Mouse (Mus musculus): ENCODE data around the gene Hpd. TPM values are rescaled to one million over a fixed set of nuclear protein-coding genes. Genes with fewer than 3 reads are reported as not detected.

The Hpd gene
- total RNA-seq, 2 experiments from 2014 or later: not detected

DNA sequence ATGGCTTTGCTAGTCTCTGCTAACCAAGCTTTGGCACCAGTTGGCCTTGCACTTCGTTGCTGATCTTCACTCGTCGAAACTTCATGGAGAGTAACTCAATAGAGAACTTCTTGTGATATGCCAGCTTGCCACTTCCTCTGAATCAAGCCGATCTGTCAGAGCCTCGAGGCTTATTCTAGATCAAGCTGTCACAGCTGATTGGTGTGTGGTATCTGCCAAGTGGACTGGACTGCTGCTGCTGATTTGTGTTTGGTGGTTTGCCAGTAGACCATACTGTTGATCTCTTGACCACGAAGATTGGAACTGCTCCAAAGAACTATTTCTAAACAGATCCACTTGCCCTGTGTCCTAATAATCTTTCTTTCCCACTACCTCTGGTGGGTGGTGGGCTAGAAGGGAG, 8.9 kb upstream of the Hpd start:
- no peak for DNase-seq (ENCODE audit: low spot score)
- intact Hi-C loops (cut with DNase I): no loop called here

GRCm38 (mm10) chr5:123190912-123191311, 8.4 kb upstream of the Hpd start:
- intact Hi-C loops (cut with DNase I): no loop called here
- no peak for DNase-seq (ENCODE audit: low spot score)

DNA sequence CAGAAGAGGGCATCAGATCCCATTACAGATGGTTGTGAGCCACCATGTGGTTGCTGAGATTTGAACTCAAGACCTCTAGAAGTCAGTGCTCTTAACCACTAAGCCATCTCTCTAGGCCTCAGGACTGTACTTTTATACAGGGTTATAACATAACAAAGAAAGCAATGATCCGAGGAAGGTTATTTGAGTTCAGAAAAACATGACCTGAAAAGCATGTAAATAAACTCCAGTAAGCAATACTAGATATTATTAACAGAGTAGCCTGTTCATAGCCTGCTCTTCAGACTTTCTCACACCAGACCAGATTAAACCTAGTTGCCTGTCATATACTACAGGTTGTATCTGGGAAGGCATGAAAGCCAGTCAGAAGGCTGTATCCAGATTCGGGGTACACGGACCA, 4.8 kb upstream of the Hpd start:
- intact Hi-C loops (cut with DNase I): no loop called here
- no peak for DNase-seq (ENCODE audit: low spot score)

GRCm38 (mm10) chr5:123185966-123186365, 3.4 kb upstream of the Hpd start:
- DNase-seq (ENCODE audit: low spot score): no peak
- intact Hi-C loops (cut with DNase I): no loop called here

DNA sequence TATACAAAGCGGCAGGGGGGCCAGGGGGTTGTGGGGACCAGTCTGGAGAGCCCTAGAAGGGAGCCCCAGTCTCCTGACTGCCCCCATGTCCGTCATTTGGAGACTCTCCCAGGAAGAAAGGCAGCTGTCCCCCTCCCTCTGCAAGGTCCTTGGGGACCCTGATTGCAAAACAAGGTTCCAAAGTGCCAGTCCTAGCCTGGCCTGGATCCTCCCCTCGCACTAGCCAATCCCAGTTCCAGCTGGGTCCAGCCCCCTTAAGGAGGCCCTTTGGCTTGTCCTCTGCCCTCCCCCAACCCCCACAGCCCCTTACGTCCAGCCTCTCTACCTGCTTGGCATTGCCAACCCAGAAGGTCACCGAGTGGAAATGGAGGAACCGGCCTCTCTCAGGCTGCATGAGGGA, 991 bp downstream of the Hpd start:
- no peak for DNase-seq (ENCODE audit: low spot score)
- intact Hi-C loops (cut with DNase I): no loop called here

GRCm38 (mm10) chr5:123180390-123180789, 2.1 kb downstream of the Hpd start:
- DNase-seq (ENCODE audit: low spot score): no peak
- intact Hi-C loops (cut with DNase I): no loop called here

DNA sequence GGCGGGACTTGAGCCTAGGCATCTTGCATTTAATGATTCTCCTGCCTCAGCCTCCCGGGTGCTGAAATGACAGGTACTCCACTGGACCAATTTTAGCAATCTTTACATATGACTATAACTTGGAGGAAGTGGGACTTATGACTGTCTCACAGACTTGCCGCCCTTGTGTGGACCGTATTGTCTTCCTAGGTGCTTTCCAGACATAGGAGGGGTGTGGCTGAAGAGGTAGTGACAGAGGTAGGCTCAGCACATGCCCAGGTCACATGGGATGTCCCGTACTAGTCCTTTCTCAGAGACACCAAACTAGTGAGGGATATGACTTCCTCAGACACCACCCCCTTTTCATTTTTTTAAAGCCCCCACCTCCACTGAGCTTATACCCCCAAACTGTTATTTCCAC, 3.7 kb downstream of the Hpd start:
- no peak for DNase-seq (ENCODE audit: low spot score)
- intact Hi-C loops (cut with DNase I): no loop called here

DNA sequence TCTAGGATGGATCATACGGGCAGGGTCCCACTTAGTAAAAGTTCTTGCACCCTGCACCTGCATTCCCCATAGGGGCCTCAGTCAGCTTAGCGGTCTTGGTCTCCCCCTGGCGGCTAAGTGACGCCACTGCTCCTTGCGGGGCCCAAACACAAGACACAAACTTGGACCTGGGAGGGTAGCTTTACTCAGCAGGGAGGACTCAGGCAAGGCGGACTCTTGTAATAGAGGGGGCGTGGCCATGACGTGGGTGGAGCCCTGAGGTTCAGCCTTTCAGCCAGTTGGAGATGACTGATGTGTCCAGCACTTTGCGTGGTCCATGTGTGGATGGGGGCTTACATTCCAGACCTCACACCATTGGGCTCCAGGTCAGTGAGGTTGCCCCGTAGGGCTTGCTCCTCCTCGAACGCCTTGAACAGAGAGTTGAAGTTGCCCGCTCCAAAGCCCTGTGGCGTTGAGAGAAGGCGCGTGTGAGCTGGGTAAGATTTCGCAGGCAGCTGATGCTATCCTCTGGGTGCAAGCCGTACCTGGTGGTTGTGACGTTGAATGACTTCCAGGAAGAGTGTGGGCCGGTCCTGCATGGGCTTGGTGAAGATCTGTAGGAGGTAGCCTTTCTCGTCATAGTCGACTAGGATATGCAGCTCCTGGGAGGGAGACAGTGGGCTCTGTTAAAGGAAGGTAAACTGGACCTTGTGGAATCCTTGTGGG, 10.7 kb downstream of the Hpd start:
- intact Hi-C loops (cut with DNase I): loop anchor here (1.0 to 5.0 kb wide), 3 partner anchors 54 to 204 kb away; no protein-coding TSS in a partner anchor
- DNase-seq (ENCODE audit: low spot score): peak; percentile 60

- intact Hi-C loops (cut with DNase I): loop anchor here (5.0 kb wide), 1 partner anchor 203 kb away; no protein-coding TSS in a partner anchor
- DNase-seq (ENCODE audit: low spot score): no peak
Measured at GRCm38 (mm10) chr5:123170365-123170764, 12.2 kb downstream of the Hpd start.

DNA sequence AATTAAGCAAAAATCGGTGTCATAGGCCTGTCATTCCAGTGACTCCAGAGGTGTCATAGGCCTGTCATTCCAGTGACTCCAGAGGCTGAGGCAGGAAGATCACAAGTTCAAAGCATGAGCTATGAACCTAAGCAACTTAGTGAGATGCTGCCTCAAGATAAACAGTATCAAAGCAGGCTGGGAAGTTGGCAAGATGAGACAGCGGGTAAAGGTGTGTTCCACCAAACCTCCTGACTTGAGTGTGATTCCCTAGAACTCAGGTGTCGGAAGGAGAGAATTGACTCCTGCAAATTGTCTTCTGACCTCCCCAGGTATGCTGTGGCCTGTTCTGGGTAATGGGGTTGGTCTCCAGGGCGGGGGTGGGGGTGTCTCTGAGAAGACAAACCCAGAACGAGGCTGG, 13.2 kb downstream of the Hpd start, which contains the start of gene Psmd9:
Gene Psmd9, plus strand, starts transcription at position 130 of the 400 bp plus-strand sequence.
- intact Hi-C loops (cut with DNase I): no loop called here
- DNase-seq (ENCODE audit: low spot score): no peak

DNA sequence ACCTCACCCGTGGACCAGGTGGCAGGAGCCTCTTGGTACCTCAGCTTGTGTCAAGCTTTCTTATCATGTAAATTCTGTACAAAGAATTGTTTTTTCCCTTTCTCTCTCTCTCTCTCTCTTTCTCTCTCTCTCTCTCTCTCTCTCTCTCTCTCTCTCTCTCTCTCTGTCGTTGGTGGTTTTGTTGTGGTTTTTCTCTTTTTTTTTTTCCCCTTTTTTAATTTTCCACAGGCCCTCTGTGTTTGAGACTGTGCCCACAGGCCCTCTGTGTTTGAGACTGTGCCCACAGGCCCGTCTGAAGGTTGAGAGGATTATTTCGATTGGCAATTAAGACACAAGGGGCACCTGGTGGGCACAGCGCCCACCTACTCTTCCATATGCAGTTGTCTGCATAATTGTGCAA, 14.9 kb downstream of the Hpd start:
- intact Hi-C loops (cut with DNase I): no loop called here
- no peak for DNase-seq (ENCODE audit: low spot score)

DNA sequence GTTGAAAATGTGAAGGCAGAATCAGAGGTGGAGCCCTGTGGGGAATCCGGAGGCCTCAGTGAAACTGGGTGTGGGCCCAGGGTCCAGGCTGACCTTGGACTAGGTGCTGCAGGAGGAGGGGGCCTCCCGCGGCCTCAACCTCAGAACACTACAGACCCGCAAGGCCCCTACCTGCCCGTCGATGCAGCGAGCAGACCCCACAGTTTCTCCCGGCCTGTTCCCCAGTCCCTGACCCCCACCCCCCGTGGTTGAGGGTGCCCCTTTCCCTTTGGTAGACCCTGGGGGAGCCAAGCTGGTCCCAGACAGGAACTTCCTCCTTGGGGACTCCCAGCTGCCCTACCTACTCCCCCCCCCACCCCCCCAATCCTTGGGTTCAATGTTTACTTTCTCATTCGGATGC, 16.1 kb downstream of the Hpd start:
- intact Hi-C loops (cut with DNase I): no loop called here
- no peak for DNase-seq (ENCODE audit: low spot score)

DNA sequence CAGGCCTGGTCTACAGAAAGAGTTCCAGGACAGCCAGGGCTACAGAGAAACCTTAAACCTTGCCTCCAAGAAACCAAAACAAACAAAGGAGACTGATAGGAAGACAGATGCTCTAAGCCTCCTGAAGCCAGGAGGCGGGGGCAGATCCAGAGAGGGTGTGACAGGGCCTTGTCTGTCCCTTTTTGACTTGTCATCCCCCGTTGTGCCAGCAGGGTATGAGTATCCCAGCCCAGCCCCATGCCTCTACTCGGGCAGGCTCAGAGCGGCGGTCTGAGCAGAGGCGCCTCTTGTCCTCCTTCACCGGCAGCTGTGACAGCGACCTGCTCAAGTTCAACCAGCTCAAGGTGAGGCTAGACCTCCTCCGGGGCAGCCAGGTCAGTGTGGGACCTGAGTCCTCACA, 19.6 kb downstream of the Hpd start:
- no peak for DNase-seq (ENCODE audit: low spot score)
- intact Hi-C loops (cut with DNase I): no loop called here

DNA sequence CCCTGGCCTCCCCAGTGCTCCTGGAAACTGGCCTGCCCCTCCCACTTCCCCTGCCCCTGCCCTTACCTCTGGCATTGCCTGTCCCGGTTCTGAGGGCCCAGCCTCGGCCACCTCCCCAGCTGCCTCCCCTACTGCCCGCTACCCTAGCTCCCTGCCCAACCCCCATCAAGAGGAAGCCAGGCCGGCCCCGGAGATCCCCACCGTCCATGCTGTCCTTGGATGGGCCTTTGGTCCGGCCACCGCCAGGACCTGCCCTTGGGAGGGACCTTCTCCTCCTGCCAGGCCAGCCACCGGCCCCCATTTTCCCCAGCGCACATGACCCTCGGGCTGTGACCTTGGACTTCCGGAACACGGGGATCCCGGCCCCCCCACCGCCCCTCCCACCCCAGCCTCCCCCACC, 22.2 kb downstream of the Hpd start:
- DNase-seq (ENCODE audit: low spot score): no peak
- intact Hi-C loops (cut with DNase I): no loop called here

DNA sequence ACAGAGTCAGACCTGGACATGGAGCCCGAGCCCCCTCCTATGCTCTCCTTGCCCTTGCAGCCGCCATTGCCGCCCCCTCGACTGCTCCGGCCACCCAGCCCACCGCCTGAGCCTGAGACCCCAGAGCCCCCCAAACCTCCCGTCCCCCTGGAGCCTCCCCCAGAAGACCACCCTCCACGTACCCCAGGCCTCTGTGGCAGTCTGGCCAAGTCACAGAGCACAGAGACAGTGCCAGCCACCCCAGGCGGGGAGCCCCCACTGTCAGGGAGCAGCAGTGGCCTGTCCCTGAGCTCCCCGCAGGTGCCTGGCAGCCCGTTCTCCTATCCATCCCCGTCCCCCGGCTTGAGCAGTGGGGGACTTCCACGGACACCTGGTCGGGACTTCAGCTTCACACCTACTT, 22.7 kb downstream of the Hpd start:
- intact Hi-C loops (cut with DNase I): no loop called here
- DNase-seq (ENCODE audit: low spot score): no peak

- intact Hi-C loops (cut with DNase I): no loop called here
- no peak for DNase-seq (ENCODE audit: low spot score)
Measured at GRCm38 (mm10) chr5:123159446-123159845, 23.1 kb downstream of the Hpd start.

- no peak for DNase-seq (ENCODE audit: low spot score)
- intact Hi-C loops (cut with DNase I): no loop called here
Measured at GRCm38 (mm10) chr5:123157972-123158371, 24.6 kb downstream of the Hpd start.

DNA sequence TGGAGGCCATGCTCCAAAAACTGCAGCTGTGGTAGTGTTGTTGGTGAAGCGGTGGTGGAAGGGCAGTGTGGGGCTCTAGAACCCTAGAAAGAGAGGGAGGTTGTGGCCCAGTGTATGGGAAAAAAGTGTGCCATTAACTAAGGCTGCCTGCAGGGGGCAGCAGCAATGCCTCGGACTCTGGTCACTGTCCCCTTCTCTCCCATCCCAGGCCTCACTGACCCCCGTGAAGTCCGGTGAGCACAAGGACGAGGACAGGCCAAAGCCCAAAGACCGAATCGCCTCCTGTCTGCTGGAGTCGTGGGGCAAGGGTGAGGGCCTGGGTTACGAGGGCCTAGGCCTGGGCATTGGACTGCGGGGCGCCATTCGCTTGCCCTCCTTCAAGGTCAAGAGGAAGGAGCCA, 25.8 kb downstream of the Hpd start:
- DNase-seq (ENCODE audit: low spot score): no peak
- intact Hi-C loops (cut with DNase I): no loop called here

GRCm38 (mm10) chr5:123155425-123155824, 27.1 kb downstream of the Hpd start:
- no peak for DNase-seq (ENCODE audit: low spot score)
- intact Hi-C loops (cut with DNase I): loop anchor here (2.0 kb wide), 1 partner anchor 91 kb away; no protein-coding TSS in a partner anchor

DNA sequence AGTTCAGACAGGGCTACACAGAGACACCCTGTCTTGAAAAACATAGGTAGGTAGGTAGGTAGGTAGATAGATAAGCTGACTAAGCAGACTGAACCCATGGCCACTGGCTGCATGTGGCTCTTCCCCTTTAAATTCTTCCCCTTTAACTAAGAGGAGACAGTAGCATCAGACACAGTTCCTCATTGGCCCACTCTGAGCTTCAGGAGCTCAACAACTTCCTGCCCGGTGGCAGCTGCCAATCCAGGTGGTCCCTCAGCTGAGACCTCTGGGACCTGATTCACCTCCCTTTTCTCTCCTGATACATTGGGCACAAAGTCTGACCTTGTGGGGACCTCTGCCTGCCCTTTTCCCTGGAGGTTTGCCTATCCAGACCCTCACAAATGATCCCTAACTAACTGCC, 29.6 kb downstream of the Hpd start:
- no peak for DNase-seq (ENCODE audit: low spot score)
- intact Hi-C loops (cut with DNase I): no loop called here

DNA sequence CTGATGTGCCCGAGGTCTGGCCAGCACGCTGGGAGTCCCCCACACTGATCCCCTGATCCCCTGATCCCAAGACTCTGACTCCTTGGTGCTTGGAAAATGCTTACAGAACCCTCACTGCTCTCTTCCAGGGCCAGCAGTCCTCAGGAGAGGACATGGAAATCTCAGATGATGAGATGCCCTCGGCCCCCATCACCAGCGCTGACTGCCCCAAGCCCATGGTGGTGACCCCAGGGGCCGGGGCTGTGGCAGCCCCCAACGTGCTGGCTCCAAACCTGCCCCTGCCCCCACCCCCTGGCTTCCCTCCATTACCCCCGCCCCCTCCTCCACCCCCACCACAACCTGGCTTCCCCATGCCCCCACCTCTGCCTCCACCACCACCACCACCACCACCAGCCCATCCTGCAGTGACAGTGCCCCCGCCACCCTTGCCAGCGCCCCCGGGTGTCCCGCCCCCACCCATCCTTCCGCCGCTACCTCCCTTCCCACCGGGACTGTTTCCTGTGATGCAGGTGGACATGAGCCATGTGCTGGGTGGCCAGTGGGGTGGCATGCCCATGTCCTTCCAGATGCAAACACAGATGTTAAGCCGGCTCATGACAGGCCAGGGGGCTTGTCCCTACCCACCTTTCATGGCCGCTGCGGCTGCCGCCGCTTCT, 30.7 kb downstream of the Hpd start:
- no peak for DNase-seq (ENCODE audit: low spot score)
- intact Hi-C loops (cut with DNase I): no loop called here

GRCm38 (mm10) chr5:123151077-123151476, 31.4 kb downstream of the Hpd start:
- no peak for DNase-seq (ENCODE audit: low spot score)
- intact Hi-C loops (cut with DNase I): no loop called here

All from heart, postnatal 25 days (tissue).